Mouse (Mus musculus) erythroblast, embryonic 14.5 days (primary cell): ENCODE measurements around the gene Gfi1b.

ENCODE experiments used
- GATA1 ChIP-seq: IDR thresholded peaks from 2 replicates; pipeline ENCODE4 v1.6.1; 2012; ENCODE audit warnings: low read length, inconsistent platforms, mixed read lengths
- TAL1 ChIP-seq: IDR thresholded peaks from 3 replicates; pipeline ENCODE4 v1.6.1; 2012; ENCODE audit warnings: low read length, inconsistent platforms, mixed read lengths

GRCm38 (mm10) chr2:28665818-28666217 lies 44.0 kb upstream of the Gfi1b start:
- no peak for TF ChIP-seq GATA1
- TF ChIP-seq TAL1: no peak
